Mouse (Mus musculus): ENCODE measurements at regions not wholly inside any gene's neighbourhood (a gene's known extent, or its start where the extent isn't known, plus 50 kb on each side); places are given as distances from the start of the nearest gene placed in this dataset.

DNA sequence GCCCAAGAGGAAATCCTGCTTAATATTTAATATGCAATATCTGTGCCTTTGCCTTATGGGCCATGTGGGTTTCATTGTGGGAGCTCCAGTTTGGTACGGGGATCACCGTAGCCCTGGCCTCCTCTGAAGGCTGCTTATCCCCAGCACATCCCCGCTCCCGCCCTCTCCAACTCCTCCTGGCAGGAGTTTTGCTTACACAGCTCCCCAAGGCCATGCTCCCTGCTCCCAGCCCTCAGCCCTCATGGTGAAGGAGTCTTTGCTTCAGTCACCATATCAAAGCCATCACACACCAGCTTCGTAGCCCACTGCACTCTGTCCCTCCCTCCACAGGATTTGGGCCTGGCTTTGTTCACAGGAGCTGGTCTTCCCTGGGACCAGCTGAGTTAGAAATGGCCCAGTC is 142.0 kb downstream of the Cdh26 start:
- TF ChIP-seq POLR2A (IDR thresholded peaks at IDR 0.05; ENCODE audit: borderline replicate concordance, insufficient read depth, low read length) = no peak
- TF ChIP-seq CTCF (IDR thresholded peaks at IDR 0.05; ENCODE audit: borderline replicate concordance, insufficient read depth, low read depth, low read length) = no peak
